Mouse (Mus musculus) cerebellum, postnatal 25 days (tissue): ENCODE measurements around the gene Pck2.
A peak's percentile ranks its signal among the peaks of the same experiment; 100 is the strongest.

Experiments
- DNase-seq, 2 experiments: peaks; one replicate each; pipeline ENCODE4 v3.0.0; 2021; ENCODE audit warnings: mixed read lengths in 2 of 2

Pck2 gene

DNA sequence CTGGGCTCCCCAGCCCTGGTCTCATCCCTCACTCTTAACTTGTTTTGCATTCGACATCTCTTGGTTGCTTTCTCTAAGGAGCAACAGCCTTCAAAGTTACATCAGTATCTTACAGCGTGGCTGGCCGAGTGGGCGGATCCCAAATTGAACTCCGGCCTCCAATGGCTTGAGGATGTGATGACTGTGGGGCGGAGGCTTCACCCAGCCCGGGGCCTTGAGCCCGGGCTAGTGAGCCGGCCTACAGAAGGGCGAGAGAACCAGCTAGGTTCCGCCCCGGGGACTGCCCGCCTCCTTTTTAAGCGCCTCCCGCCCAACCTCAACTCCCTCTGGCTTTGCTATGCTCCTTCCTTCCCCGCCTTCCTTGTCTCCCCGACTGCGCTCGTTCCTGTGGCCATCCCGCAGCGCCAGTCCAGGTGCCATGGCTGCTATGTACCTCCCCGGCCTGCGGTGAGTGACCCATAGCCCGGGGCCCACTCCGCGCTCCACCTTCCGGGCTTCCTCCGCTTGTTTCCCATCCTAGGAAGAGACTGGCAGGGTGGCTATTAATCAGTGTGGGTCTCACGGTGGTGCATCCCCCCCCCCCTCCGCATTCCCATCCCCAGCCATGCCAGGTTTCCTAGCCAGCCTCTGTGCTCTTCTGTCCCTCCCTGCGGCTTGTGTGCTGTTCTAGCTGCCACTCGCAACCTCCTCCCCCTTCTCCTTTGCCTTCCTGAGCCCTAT is at the start of gene Pck2:
Gene Pck2, plus strand, starts transcription at position 200 of the 720 bp plus-strand sequence.
- DNase-seq: peak; percentile 89 to 91

DNA sequence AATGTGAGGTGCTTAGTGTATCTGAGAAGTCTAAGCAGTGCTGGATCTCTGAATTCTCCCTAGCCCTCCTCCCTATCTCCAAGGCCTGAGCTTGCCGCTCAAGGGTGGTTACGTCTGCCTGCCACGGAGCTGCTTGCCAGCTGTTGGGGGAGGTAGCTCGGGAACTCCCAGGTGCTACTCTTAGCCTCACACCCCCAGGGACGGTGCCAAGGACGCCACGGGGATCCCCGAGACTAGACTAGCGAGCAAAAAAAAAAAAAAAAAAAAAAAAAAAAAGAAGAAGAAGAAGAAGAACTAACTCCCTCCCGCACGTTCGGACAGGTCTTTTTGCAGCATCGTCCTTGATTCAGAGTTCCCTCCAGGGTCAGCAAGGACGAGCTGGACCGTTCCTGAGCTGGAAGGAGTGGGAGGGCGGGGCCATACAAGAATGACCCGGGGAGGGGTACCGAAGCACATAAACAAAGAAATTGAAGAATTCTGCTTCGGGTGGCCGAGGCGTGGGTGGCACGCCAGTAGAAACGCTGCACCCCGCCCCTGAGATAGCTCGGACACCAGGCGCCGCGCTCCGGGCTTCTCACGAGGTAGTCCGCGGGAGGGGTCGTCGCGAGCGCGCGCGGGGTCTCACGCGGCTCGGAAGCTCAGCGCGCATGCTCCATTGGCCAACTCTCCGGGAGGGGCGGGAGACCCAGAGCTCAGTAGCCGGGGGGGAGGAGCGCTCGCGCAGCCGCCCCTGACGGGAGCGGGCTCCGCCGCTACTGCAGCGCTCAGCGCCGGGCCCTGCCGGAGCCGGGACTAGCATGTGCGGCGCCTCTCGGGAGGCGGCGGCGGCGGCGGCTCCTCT is 49.5 kb upstream of the Pck2 start, which contains the start of gene Carmil3:
Gene Carmil3, plus strand, starts transcription at position 291 of the 841 bp plus-strand sequence.
- DNase-seq: peak; percentile 91 to 93

- DNase-seq: peak; percentile 77 to 84
These were observed 48.7 kb upstream of the Pck2 start for GRCm38 (mm10) chr14:55491291-55491833.

- no peak for DNase-seq
These were observed 48.0 kb upstream of the Pck2 start for GRCm38 (mm10) chr14:55492103-55492502.

- peak; percentile 73 to 82 for DNase-seq
These were observed 44.4 kb upstream of the Pck2 start for GRCm38 (mm10) chr14:55495509-55496240.

DNA sequence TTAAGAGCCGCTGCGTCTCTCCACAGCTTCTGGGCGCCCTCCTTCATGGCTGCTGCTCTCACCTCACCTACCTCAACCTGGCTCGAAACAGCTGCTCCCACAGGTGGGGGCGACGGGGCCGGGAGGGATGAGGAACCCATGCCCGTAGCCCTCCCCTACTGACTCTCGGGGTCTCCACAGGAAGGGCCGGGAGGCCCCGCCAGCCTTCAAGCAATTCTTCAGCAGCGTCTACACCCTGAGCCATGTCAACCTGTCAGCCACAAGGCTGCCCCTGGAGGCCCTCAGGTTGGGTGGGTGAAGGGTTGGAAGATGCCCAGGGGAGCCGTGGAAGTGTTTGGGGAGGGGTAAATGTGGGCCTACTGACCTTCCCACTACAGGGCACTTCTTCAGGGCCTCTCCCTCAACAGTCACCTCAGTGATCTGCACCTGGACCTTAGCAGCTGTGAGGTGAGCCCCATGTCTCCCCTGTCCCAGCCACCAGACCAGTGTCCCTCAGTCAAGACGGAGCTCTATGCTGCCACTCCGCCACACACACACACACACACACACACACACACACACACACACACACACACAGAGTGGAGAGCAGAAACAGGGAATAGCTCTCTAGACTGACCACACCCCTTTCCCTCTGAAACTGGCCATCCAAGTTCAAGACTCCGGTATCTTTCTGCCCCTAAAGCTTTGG is 43.2 kb upstream of the Pck2 start:
- DNase-seq: no peak

- DNase-seq: peak; percentile 94 to 95
These were observed 42.6 kb upstream of the Pck2 start for GRCm38 (mm10) chr14:55497449-55497821.

DNA sequence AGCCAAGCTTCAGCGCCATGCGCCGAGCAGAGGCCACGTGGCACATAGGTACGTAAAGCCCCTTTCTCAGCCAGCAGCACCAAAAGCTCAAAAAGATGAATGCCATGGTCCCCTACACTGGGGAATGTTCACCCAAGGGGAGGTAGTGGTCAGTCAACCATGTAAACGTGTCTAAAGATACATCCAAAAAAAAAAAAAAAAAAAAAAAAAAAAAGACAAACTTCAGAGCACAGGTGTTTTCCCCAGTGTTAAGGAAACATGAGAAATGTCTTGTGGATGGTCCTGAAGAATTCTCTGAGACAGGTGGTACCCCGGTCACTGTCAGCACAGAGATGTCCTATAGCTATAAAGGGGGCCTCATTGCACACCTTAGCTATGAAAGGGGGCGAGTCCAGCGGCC is 34.5 kb upstream of the Pck2 start:
- DNase-seq: no peak

GRCm38 (mm10) chr14:55507801-55508200 is 32.3 kb upstream of the Pck2 start:
- no peak for DNase-seq

DNA sequence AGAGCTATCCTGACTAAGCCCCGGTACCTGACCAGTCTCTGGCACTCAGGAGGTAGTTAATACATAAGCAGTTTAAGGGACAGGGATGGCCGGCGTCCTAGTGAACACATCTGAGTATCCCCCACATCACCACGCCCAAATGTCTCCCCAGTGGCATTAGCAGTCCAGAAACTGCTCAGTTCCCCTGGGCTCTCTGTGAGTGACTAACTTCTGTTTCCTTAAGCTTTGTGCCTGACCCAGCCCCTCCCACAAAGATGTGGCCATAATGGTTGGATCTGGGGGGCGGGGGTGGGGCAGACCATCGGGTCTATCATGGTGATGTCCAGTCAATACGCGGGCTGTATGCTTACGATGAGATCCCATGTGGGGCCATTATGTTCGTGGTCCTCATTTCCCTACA is 30.5 kb upstream of the Pck2 start:
- DNase-seq: no peak

- no peak for DNase-seq
These were observed 29.8 kb upstream of the Pck2 start, which contains the start of gene Cpne6 for GRCm38 (mm10) chr14:55510125-55510731. Cpne6 (plus strand) TSS chr14:55510445.

DNA sequence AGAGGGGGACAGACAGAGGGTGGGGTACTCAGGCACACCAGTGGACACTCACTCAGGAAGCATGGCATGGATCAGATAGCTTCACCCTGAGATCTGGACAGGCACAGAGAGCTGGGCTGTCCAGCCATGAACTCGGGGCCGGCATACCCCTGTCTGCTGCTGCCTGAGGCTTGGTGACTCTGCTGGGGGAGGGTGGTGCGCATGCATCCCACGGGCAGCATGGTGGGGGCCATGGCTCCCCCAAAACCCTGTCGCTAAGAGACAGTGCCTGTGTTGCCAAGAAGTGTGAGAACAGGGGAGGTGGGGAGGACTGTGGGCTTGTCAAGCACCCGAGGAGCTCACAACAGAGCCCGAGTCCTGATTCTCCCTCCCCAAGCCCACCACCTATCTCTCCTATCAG is 29.0 kb upstream of the Pck2 start:
- no peak for DNase-seq

- no peak for DNase-seq
These were observed 26.1 kb upstream of the Pck2 start for GRCm38 (mm10) chr14:55513927-55514326.

- no peak for DNase-seq
These were observed 24.2 kb upstream of the Pck2 start for GRCm38 (mm10) chr14:55515846-55516245.

GRCm38 (mm10) chr14:55518897-55519296 is 21.2 kb upstream of the Pck2 start:
- DNase-seq: no peak

- no peak for DNase-seq
These were observed 20.5 kb upstream of the Pck2 start for GRCm38 (mm10) chr14:55519604-55520003.

DNA sequence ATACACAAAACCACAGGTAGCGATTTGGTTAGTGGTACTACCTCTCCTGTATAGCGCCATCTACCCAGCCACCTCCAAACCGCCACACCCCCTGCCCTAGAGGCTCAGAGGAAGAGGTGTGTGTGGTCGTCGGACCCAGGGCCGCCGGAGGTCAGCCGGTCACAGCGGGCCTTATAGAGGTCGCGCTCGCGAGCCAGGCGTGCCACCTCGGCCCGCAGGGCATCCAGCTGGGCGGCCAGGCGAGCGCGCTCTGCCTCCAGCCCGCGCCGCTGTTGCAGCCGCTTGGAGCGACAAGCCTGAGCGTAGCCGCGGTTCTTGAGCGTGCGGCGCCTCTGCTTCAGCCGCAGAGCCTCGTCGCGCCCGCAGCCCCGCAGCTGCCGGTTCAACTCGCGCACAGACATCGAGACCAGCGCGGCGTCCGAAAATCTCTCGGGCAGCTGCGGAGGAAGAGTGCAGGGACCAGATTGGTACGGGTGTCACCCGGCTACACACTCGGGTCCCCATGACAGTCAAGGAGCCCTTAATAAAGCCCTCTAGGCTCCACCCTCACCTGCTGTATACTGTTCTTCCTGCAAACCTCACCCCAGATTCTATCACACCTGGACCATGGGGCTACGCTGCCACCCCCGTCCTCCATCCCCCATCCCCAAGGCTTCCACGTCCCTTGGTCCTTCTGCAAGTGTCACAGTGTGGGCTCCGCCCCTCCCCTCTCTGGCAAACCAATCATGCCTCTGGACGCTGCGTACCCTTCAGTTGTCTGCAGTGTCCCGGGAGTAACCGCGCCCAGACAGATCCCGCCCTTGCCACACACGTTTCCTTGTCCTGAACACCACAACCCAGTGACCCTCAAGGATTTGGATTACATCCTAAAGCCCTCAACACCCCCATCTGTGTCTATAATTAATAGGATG is 19.4 kb upstream of the Pck2 start:
- DNase-seq: peak; percentile 69 to 76

DNA sequence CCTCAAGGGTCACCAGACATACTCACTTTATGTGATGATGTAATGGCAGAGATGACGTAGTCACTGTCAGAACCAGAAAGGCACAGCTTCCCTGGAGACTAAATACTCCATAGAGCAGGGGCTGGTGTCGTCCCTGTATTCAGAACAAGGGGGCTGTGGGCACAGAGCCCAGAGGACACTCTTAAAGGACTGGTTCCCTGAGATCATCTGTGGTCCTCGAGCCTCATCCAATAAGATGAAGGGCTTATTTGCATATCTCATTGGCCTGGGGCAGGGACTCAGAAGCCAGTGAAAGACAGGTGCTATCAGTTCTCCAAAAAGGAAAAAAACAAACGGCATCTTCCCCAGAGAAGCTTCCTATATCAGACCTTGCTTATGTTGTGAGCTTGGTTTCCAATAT is 16.0 kb upstream of the Pck2 start:
- DNase-seq: no peak

GRCm38 (mm10) chr14:55524785-55525184 is 15.3 kb upstream of the Pck2 start, which contains the start of gene Nrl:
Nrl (minus strand) TSS chr14:55524981.
- DNase-seq: no peak

DNA sequence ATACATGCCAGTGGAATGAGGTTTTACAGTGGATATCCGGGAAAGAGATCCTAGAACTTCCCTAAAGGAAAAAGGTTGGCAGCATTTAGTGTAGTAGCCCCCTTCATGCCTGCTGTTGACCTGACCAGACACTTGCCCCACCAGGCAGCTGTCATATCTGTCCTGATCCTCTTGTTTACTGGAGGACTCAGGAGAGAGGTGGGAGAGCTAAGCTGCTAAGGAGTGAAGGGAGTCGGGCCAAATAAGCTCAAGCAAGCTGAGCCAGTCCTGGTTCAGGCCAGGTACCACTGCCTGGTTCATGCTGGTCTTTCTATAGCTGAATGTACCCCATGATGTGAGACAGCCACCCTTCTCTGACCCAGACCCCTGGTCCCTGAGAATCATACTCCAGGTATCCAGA is 13.4 kb upstream of the Pck2 start:
- no peak for DNase-seq

GRCm38 (mm10) chr14:55527940-55528339 is 12.1 kb upstream of the Pck2 start:
- DNase-seq: peak in 1 of 2 experiments; percentile 59
